Mouse (Mus musculus): ENCODE measurements around the gene Tmbim7. TPM values are rescaled to one million over a fixed set of nuclear protein-coding genes. Genes with fewer than 3 reads are reported as not detected.
"Not testable (repeated sequence)": the region's sequence is repeated elsewhere in the genome, so short reads cannot be mapped to it uniquely, and the experiment has no call there.

The Tmbim7 gene
- polyA plus RNA-seq, 1 experiment from 2014 or later: not detected

GRCm38 (mm10) chr5:3646539-3646938 is 4.4 kb upstream of the Tmbim7 start:
- WGBS: 19% methylated on average over 6 of the region's 6 CpGs
- peaks cover 16% of the 10 kb centered on the region for H3K4me1 ChIP-seq (replicated peaks)
- ATAC-seq: no peak
- no peaks in the 10 kb centered on the region for H3K27me3 ChIP-seq
- no peaks in the 10 kb centered on the region for H3K9me3 ChIP-seq
- peak overlapping the region; percentile 95 for H3K4me3 ChIP-seq (replicated peaks)
- H3K4me2 ChIP-seq (replicated peaks): peak overlapping the region; percentile 61
- no peak overlapping the region for H3K27ac ChIP-seq
- H3K9ac ChIP-seq (replicated peaks): peak overlapping the region; percentile 89
- peaks cover 27% of the 10 kb centered on the region for H3K36me3 ChIP-seq

DNA sequence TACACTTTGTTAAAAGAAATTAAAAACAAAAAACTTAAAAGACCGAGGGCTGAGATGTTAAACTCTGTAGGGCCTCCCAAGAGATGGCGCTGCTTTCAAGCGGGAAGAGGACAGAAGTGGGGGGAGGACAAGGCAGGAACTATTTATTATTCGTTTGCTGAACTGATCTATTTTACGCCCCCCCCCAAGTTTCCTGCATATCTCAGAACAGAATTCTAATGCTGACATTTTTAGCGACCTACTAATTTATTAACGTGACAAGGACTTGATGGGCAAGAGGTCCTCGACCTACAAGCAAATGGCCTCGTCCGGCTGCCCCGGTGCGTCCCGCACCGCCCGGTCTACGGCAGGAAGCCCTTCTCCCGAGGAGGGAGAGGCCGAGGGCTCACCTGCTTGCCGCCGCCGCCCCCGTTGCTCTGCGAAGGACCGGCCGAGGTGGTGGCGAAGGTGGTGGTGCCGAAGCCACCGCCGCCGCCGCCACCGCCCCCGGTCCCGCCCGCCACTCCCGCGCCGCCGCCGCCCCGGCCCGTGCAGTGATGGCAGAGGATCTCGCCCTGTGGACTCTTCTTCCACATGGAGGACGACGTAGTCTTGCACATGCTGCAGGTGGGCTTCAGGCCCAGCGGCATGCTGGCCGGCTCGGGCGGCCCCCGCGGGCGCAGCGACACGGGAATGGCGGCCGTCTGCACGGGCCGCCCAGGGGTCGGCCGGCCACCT is 3.8 kb upstream of the Tmbim7 start:
- Histone ChIP-seq H3K9me3 (no peaks in the 10 kb centered on the region), H3K27ac (peak overlapping the region; percentile 90), H3K36me3 (peaks cover 21% of the 10 kb centered on the region), H3K27me3 (no peaks in the 10 kb centered on the region), H3K9ac (replicated peaks) (peak overlapping the region; percentile 89), H3K4me1 (replicated peaks) (peaks cover 16% of the 10 kb centered on the region), H3K4me2 (replicated peaks) (peak overlapping the region; percentile 61), H3K4me3 (replicated peaks) (peak overlapping the region; percentile 95)
- WGBS: 0% methylated on average over 49 of the region's 60 CpGs
- ATAC-seq: peak; percentile 92

DNA sequence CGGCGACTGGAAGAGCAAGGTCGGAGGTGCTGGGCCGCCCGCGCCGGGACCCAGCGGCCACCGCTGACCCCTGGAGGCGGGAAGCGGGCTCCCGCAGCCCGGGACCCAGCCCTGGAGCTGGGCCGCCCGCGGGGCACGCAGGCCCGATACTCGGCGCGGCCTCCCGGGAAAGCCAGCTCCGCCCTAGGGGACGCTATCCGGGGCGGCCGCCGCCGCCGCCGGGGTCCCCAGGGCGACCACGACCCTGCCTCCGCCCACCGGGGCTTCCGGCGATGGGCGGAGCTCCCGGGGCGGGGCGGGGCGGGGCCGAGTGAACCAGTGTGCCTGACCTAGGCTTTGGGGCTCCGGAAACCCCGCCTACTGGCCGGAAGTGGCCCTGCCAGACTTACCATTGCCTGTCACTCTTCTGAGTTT is 3.3 kb upstream of the Tmbim7 start:
- Histone ChIP-seq H3K27me3 (no peaks in the 10 kb centered on the region), H3K4me3 (replicated peaks) (peak overlapping the region; percentile 95), H3K4me2 (replicated peaks) (peak overlapping the region; percentile 61), H3K36me3 (peaks cover 19% of the 10 kb centered on the region), H3K27ac (peak overlapping the region; percentile 90), H3K9me3 (no peaks in the 10 kb centered on the region), H3K4me1 (replicated peaks) (peaks cover 16% of the 10 kb centered on the region), H3K9ac (replicated peaks) (peak overlapping the region; percentile 89)
- peak; percentile 98 for ATAC-seq
- WGBS: 1% methylated on average over 27 of the region's 46 CpGs

- Histone ChIP-seq H3K36me3 (peaks cover 16% of the 10 kb centered on the region), H3K27ac (no peak overlapping the region), H3K4me2 (replicated peaks) (peak overlapping the region; percentile 61), H3K9me3 (no peaks in the 10 kb centered on the region), H3K4me3 (replicated peaks) (no peak overlapping the region), H3K4me1 (replicated peaks) (peaks cover 16% of the 10 kb centered on the region), H3K9ac (replicated peaks) (no peak overlapping the region), H3K27me3 (no peaks in the 10 kb centered on the region)
- 57% methylated on average over 4 of the region's 4 CpGs for WGBS
- ATAC-seq: peak; percentile 55
These were observed 2.7 kb upstream of the Tmbim7 start for GRCm38 (mm10) chr5:3648206-3648848.

- peaks cover 14% of the 10 kb centered on the region for H3K36me3 ChIP-seq
- peaks cover 16% of the 10 kb centered on the region for H3K4me1 ChIP-seq (replicated peaks)
- no peak overlapping the region for H3K4me3 ChIP-seq (replicated peaks)
- H3K9ac ChIP-seq (replicated peaks): no peak overlapping the region
- 76% methylated on average over 4 of the region's 4 CpGs for WGBS
- H3K4me2 ChIP-seq (replicated peaks): no peak overlapping the region
- no peak overlapping the region for H3K27ac ChIP-seq
- H3K27me3 ChIP-seq: no peaks in the 10 kb centered on the region
- H3K9me3 ChIP-seq: no peaks in the 10 kb centered on the region
- ATAC-seq: no peak
These were observed 2.2 kb upstream of the Tmbim7 start for GRCm38 (mm10) chr5:3648849-3649210.

- WGBS: 91% methylated on average over 5 of the region's 5 CpGs
- Histone ChIP-seq H3K4me3 (replicated peaks) (no peak overlapping the region), H3K9me3 (no peaks in the 10 kb centered on the region), H3K27ac (no peak overlapping the region), H3K36me3 (no peaks in the 10 kb centered on the region), H3K27me3 (no peaks in the 10 kb centered on the region), H3K4me1 (replicated peaks) (peaks cover 2% of the 10 kb centered on the region), H3K4me2 (replicated peaks) (no peak overlapping the region), H3K9ac (replicated peaks) (no peak overlapping the region)
- no peak for ATAC-seq
These were observed 640 bp downstream of the Tmbim7 start for GRCm38 (mm10) chr5:3651621-3652020.

DNA sequence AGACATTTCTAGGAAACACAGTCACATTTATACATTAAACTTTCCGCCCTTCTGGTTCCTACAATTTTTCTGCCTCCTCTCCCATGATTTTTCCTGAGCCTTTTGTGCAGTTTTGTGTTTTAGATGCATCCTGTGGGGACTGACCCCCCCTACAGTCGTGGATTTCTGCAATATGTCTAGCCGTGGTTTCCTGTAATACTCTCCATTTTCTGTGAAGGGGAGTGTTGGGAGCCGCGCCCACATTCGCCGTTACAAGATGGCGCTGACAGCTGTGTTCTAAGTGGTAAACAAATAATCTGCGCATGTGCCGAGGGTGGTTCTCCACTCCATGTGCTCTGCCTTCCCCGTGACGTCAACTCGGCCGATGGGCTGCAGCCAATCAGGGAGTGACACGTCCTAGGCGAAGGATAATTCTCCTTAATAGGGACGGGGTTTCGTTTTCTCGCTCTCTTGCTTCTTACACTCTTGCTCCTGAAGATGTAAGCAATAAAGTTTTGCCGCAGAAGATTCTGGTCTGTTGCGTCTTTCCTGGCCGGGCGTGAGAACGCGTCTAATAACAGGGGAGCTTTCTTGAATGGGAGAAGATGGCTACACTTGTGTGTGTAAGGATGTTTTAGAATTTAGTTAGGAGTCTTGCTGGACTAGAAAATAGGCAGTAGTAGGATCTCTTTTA is 2.1 kb downstream of the Tmbim7 start:
- not testable (repeated sequence) for H3K4me3 ChIP-seq (replicated peaks); H3K4me1 ChIP-seq (replicated peaks); H3K4me2 ChIP-seq (replicated peaks); H3K36me3 ChIP-seq; H3K9me3 ChIP-seq; H3K27me3 ChIP-seq; H3K9ac ChIP-seq (replicated peaks); H3K27ac ChIP-seq; ATAC-seq
- 96% methylated on average over 18 of the region's 25 CpGs for whole genome bisulfite sequencing

DNA sequence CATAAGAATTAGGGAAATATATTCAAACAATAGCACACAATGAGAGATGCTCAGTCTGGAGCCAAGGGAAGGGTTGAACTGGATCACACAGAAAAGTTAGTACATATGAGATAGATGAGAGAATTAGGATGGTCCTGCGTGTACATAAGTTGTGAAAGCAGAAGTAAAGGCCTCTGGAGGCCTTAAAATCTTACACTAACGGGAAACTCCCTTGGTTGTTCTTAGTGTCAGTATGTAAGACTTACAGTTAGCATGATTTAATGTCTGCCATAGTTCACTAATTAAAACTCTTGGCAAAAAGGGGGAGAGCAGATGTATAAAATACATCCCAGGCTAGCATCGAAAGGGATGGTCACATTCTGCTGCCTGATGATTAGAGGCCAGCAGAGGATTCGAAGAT is 2.8 kb downstream of the Tmbim7 start:
- Histone ChIP-seq H3K27ac (no peak overlapping the region), H3K27me3 (no peaks in the 10 kb centered on the region), H3K4me2 (replicated peaks) (no peak overlapping the region), H3K9me3 (0 out of 2 replicates have a peak, but pooled peaks cover under 1% of the 10 kb centered on the region), H3K9ac (replicated peaks) (no peak overlapping the region), H3K4me3 (replicated peaks) (no peak overlapping the region), H3K36me3 (no peaks in the 10 kb centered on the region), H3K4me1 (replicated peaks) (no peaks in the 10 kb centered on the region)
- 92% methylated on average over 4 of the region's 4 CpGs for WGBS
- no peak for ATAC-seq

DNA sequence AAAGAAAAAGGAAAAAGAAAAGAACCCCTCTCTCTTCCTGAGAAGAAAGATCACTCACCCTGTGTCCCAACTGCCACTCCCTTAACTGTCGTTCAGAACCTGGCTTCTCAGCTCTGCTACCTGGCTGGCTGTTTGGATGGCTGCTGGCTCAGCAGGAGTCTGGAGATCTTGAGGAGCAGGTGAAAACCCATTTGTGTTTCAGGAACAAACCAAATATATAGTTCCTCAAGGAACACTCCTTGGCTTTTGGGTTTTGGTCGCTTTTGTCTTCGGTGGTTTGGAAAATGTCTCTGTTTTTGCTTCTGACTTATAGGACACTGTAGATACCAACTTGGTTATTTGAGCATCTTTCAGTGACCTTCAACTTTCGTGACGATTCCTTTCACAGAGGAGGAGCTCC is 6.1 kb downstream of the Tmbim7 start, which contains the start of gene Gatad1:
TSS of gene Gatad1 (minus strand) at position 101 of the 400 bp plus-strand sequence.
- no peak within 1 kb of the TSS for H3K4me2 ChIP-seq (replicated peaks)
- H3K36me3 ChIP-seq: no peaks in the 10 kb centered on the region
- no peak within 1 kb of the TSS for H3K27ac ChIP-seq
- WGBS: 77% methylated on average over 5 of the region's 5 CpGs
- H3K27me3 ChIP-seq: no peaks in the 10 kb centered on the region
- H3K4me3 ChIP-seq (replicated peaks): no peak within 1 kb of the TSS
- ATAC-seq: no peak
- no peak within 1 kb of the TSS for H3K9ac ChIP-seq (replicated peaks)
- H3K4me1 ChIP-seq (replicated peaks): no peaks in the 10 kb centered on the region
- 0 out of 2 replicates have a peak, but pooled peaks cover 2% of the 10 kb centered on the region for H3K9me3 ChIP-seq

- H3K9me3 ChIP-seq: no peaks in the 10 kb centered on the region
- no peaks in the 10 kb centered on the region for H3K36me3 ChIP-seq
- no peaks in the 10 kb centered on the region for H3K4me1 ChIP-seq (replicated peaks)
- no peak overlapping the region for H3K4me3 ChIP-seq (replicated peaks)
- ATAC-seq: no peak
- H3K9ac ChIP-seq (replicated peaks): no peak overlapping the region
- no peak overlapping the region for H3K4me2 ChIP-seq (replicated peaks)
- WGBS: 94% methylated on average over 2 of the region's 2 CpGs
- no peak overlapping the region for H3K27ac ChIP-seq
- no peaks in the 10 kb centered on the region for H3K27me3 ChIP-seq
These were observed 14.2 kb downstream of the Tmbim7 start for GRCm38 (mm10) chr5:3665225-3665624.

GRCm38 (mm10) chr5:3666585-3666984 is 15.6 kb downstream of the Tmbim7 start:
- Histone ChIP-seq H3K27me3 (no peaks in the 10 kb centered on the region), H3K4me3 (replicated peaks) (no peak overlapping the region), H3K36me3 (no peaks in the 10 kb centered on the region), H3K9ac (replicated peaks) (no peak overlapping the region), H3K9me3 (no peaks in the 10 kb centered on the region), H3K27ac (no peak overlapping the region), H3K4me2 (replicated peaks) (no peak overlapping the region), H3K4me1 (replicated peaks) (no peaks in the 10 kb centered on the region)
- ATAC-seq: no peak
- WGBS: 88% methylated on average over 12 of the region's 12 CpGs

GRCm38 (mm10) chr5:3669938-3670554 is 19.1 kb downstream of the Tmbim7 start:
- Histone ChIP-seq H3K9ac (replicated peaks) (no peak overlapping the region), H3K36me3 (no peaks in the 10 kb centered on the region), H3K9me3 (no peaks in the 10 kb centered on the region), H3K4me1 (replicated peaks) (no peaks in the 10 kb centered on the region), H3K27me3 (no peaks in the 10 kb centered on the region), H3K4me3 (replicated peaks) (no peak overlapping the region), H3K27ac (no peak overlapping the region), H3K4me2 (replicated peaks) (no peak overlapping the region)
- no peak for ATAC-seq
- WGBS: 92% methylated on average over 6 of the region's 6 CpGs
